Mouse (Mus musculus) kidney, embryonic 16.5 days (tissue): ENCODE results near the gene Gja5. TPM values are rescaled to one million over a fixed set of nuclear protein-coding genes. Genes with fewer than 3 reads are reported as not detected.

ENCODE experiments used
- ATAC-seq: fragments of 200-750 bp; cut with Nextera tagmentation; 2 replicates; pipeline ENCODE4 v1.8.0; 2017; ENCODE audit warnings: moderate TSS enrichment; ENCODE audit not compliant: low FRiP score, low TSS enrichment
- H3K27ac ChIP-seq: fragments of 300-500 bp; sonication (generic); 2 replicates; pipeline ENCODE4 v1.5.1; 2014; ENCODE audit warnings: low read length
- H3K27me3 ChIP-seq: fragments of 300-500 bp; sonication (generic); 2 replicates; pipeline ENCODE4 v1.6.1; 2014; ENCODE audit warnings: low read length, control low read depth, mixed read lengths; ENCODE audit not compliant: insufficient read depth
- H3K36me3 ChIP-seq: fragments of 300-500 bp; sonication (generic); 2 replicates; pipeline ENCODE4 v1.6.1; 2014; ENCODE audit warnings: low read length, control low read depth, mixed read lengths; ENCODE audit not compliant: insufficient read depth
- H3K4me1 ChIP-seq: fragments of 300-500 bp; sonication (generic); 2 replicates; pipeline ENCODE4 v1.6.1; 2014; ENCODE audit warnings: low read length, control low read depth, mixed read lengths; ENCODE audit not compliant: insufficient read depth
- H3K4me2 ChIP-seq: fragments of 300-500 bp; sonication (generic); replicated peaks from 2 replicates; pipeline ENCODE4 v1.6.1; 2014; ENCODE audit warnings: low read depth, low read length
- H3K4me3 ChIP-seq: fragments of 300-500 bp; sonication (generic); 2 replicates; pipeline ENCODE4 v1.5.1; 2014; ENCODE audit warnings: mild to moderate bottlenecking, low read length
- H3K9ac ChIP-seq: fragments of 300-500 bp; sonication (generic); replicated peaks from 2 replicates; pipeline ENCODE4 v1.6.1; 2014; ENCODE audit warnings: low read length
- H3K9me3 ChIP-seq: fragments of 300-500 bp; sonication (generic); 2 replicates; pipeline ENCODE4 v1.6.1; 2016; ENCODE audit warnings: low read length, control low read depth
- WGBS: fragments of 180-500 bp; shearing (Covaris S2); extraction: QIAGEN DNeasy Blood & Tissue Kit; methylation state at CpG from one replicate; pipeline ENCODE4 v1.1.7; 2014; 5-methylcytosine and 5-hydroxymethylcytosine counted together
- polyA plus RNA-seq: library from polyadenylated mRNA; unstranded; fragments of >200 nt; fragmentation: Nextera tagmentation; extraction: Ambion mirVana; gene quantifications from 2 replicates; pipeline ENCODE4 v1.2.1, GENCODE M21; 2015

The Gja5 gene
- polyA plus RNA-seq, 1 experiment from 2014 or later = 29.1 TPM

GRCm38 (mm10) chr3:96924631-96925030 is 20.1 kb downstream of the Gja5 start:
- 64% methylated on average over 4 of the region's 4 CpGs for WGBS
- no peak for ATAC-seq
- no peaks in the 10 kb centered on the region for H3K4me1 ChIP-seq
- H3K36me3 ChIP-seq = no peaks in the 10 kb centered on the region
- H3K4me2 ChIP-seq = no peak overlapping the region
- H3K9ac ChIP-seq = no peak overlapping the region
- no peaks in the 10 kb centered on the region for H3K27me3 ChIP-seq
- no peak overlapping the region for H3K27ac ChIP-seq
- H3K9me3 ChIP-seq = no peaks in the 10 kb centered on the region
- H3K4me3 ChIP-seq = no peak overlapping the region

GRCm38 (mm10) chr3:96925920-96926319 is 21.4 kb downstream of the Gja5 start, which contains the start of gene Gja8:
TSS of gene Gja8 (minus strand) at chr3:96926020.
- H3K9ac ChIP-seq = no peak within 1 kb of the TSS
- H3K27me3 ChIP-seq = no peaks in the 10 kb centered on the region
- H3K9me3 ChIP-seq = no peaks in the 10 kb centered on the region
- H3K36me3 ChIP-seq = no peaks in the 10 kb centered on the region
- no peak within 1 kb of the TSS for H3K4me2 ChIP-seq
- no peak within 1 kb of the TSS for H3K4me3 ChIP-seq
- H3K4me1 ChIP-seq = peaks cover 2% of the 10 kb centered on the region
- ATAC-seq = no peak
- H3K27ac ChIP-seq = no peak within 1 kb of the TSS
- 35% methylated on average over 6 of the region's 6 CpGs for WGBS

- H3K36me3 ChIP-seq = no peaks in the 10 kb centered on the region
- ATAC-seq = peak; percentile 54; the same call in 1 of the 2 replicates
- H3K4me3 ChIP-seq = no peak overlapping the region
- H3K4me1 ChIP-seq = peaks cover 22% of the 10 kb centered on the region
- H3K27ac ChIP-seq = no peak overlapping the region
- no peaks in the 10 kb centered on the region for H3K9me3 ChIP-seq
- H3K4me2 ChIP-seq = no peak overlapping the region
- WGBS = 24% methylated on average over 5 of the region's 5 CpGs
- 0 out of 2 replicates have a peak, but pooled peaks cover 7% of the 10 kb centered on the region for H3K27me3 ChIP-seq
- no peak overlapping the region for H3K9ac ChIP-seq
Observed at GRCm38 (mm10) chr3:96931261-96931681, 26.8 kb downstream of the Gja5 start.

GRCm38 (mm10) chr3:96936241-96936640 is 31.7 kb downstream of the Gja5 start:
- no peak for ATAC-seq
- no peak overlapping the region for H3K9ac ChIP-seq
- peaks cover 20% of the 10 kb centered on the region for H3K4me1 ChIP-seq
- H3K36me3 ChIP-seq = no peaks in the 10 kb centered on the region
- no peak overlapping the region for H3K4me2 ChIP-seq
- H3K27me3 ChIP-seq = 0 out of 2 replicates have a peak, but pooled peaks cover 7% of the 10 kb centered on the region
- H3K9me3 ChIP-seq = no peaks in the 10 kb centered on the region
- WGBS = 11% methylated on average over 6 of the region's 6 CpGs
- H3K4me3 ChIP-seq = no peak overlapping the region
- H3K27ac ChIP-seq = no peak overlapping the region

GRCm38 (mm10) chr3:96937606-96938005 is 33.1 kb downstream of the Gja5 start:
- 0 out of 2 replicates have a peak, but pooled peaks have one; percentile 22 for ATAC-seq
- Histone ChIP-seq H3K9ac (no peak overlapping the region), H3K9me3 (no peaks in the 10 kb centered on the region), H3K4me1 (peaks cover 12% of the 10 kb centered on the region), H3K4me2 (no peak overlapping the region), H3K36me3 (no peaks in the 10 kb centered on the region), H3K4me3 (no peak overlapping the region), H3K27me3 (0 out of 2 replicates have a peak, but pooled peaks cover 7% of the 10 kb centered on the region), H3K27ac (no peak overlapping the region)
- 18% methylated on average over 5 of the region's 5 CpGs for WGBS

- H3K9me3 ChIP-seq = no peaks in the 10 kb centered on the region
- peak; percentile 68; the same call in 1 of the 2 replicates for ATAC-seq
- peaks cover 3% of the 10 kb centered on the region; the same call in 1 of the 2 replicates for H3K4me1 ChIP-seq
- H3K4me3 ChIP-seq = peak overlapping the region; percentile 12; the same call in 1 of the 2 replicates
- no peak overlapping the region for H3K27ac ChIP-seq
- no peaks in the 10 kb centered on the region for H3K36me3 ChIP-seq
- no peak overlapping the region for H3K9ac ChIP-seq
- peak overlapping the region; percentile 28; the same call in 1 of the 2 replicates for H3K4me2 ChIP-seq
- 0 out of 2 replicates have a peak, but pooled peaks cover 7% of the 10 kb centered on the region for H3K27me3 ChIP-seq
- WGBS = 9% methylated on average over 11 of the region's 11 CpGs
Observed at GRCm38 (mm10) chr3:96938738-96939137, 34.2 kb downstream of the Gja5 start.

- H3K27ac ChIP-seq = no peak overlapping the region
- no peak overlapping the region for H3K9ac ChIP-seq
- H3K27me3 ChIP-seq = no peaks in the 10 kb centered on the region
- no peak for ATAC-seq
- H3K4me3 ChIP-seq = no peak overlapping the region
- H3K4me2 ChIP-seq = no peak overlapping the region
- no peaks in the 10 kb centered on the region for H3K9me3 ChIP-seq
- H3K36me3 ChIP-seq = no peaks in the 10 kb centered on the region
- 75% methylated on average over 2 of the region's 2 CpGs for WGBS
- H3K4me1 ChIP-seq = peaks cover 2% of the 10 kb centered on the region; the same call in 1 of the 2 replicates
Observed at GRCm38 (mm10) chr3:96942706-96943105, 38.2 kb downstream of the Gja5 start.

GRCm38 (mm10) chr3:96953489-96954233 is 49.2 kb downstream of the Gja5 start:
- Histone ChIP-seq H3K4me2 (peak overlapping the region; percentile 24), H3K4me1 (0 out of 2 replicates have a peak, but pooled peaks cover 6% of the 10 kb centered on the region), H3K36me3 (no peaks in the 10 kb centered on the region), H3K27ac (peak overlapping the region; percentile 14; the same call in 1 of the 2 replicates), H3K9ac (peak overlapping the region; percentile 24), H3K4me3 (no peak overlapping the region), H3K9me3 (no peaks in the 10 kb centered on the region), H3K27me3 (no peaks in the 10 kb centered on the region)
- ATAC-seq = peak; percentile 61; the same call in 1 of the 2 replicates
- WGBS = 40% methylated on average over 14 of the region's 14 CpGs

- no peaks in the 10 kb centered on the region for H3K36me3 ChIP-seq
- H3K9me3 ChIP-seq = no peaks in the 10 kb centered on the region
- no peak overlapping the region for H3K27ac ChIP-seq
- H3K9ac ChIP-seq = no peak overlapping the region
- H3K4me3 ChIP-seq = no peak overlapping the region
- no peak for ATAC-seq
- no peaks in the 10 kb centered on the region for H3K27me3 ChIP-seq
- no peaks in the 10 kb centered on the region for H3K4me1 ChIP-seq
- no peak overlapping the region for H3K4me2 ChIP-seq
- WGBS = 46% methylated on average over 8 of the region's 8 CpGs
Observed at GRCm38 (mm10) chr3:96960597-96960996, 56.1 kb downstream of the Gja5 start.
